In genomic region chrX:130577706-130578105, GRCm38 (mm10) we compare ENCODE assay signal across 21 mouse cellular contexts.
"Had no signal": no experiment of that assay in that cellular context is flagged by ENCODE, and none has a peak within 500 bp of the region (broad histone marks: within the 10 kb centered on the region; RNA-seq: fewer than 3 reads in every experiment).

No protein-coding gene starts in this region.

- H3K4me2 ChIP-seq: limb, embryonic 12.5 days; limb, embryonic 15.5 days; liver, embryonic 11.5 days; lung, embryonic 14.5 days; midbrain, embryonic 13.5 days had no signal

- DNase-seq: kidney, adult 11 months; kidney, adult 9 months; kidney, postnatal 14 days; kidney, postnatal 4 days; left cerebral cortex, postnatal 4 days; liver, postnatal 0 days; lung, embryonic 14.5 days; lung, postnatal 10 days; lung, postnatal 36 days; thymus, adult 2 months; thymus, postnatal 14 days had no signal

- ATAC-seq: liver, postnatal 0 days; midbrain, embryonic 13.5 days; midbrain, embryonic 16.5 days had no signal

- H3K27ac ChIP-seq: limb, embryonic 12.5 days; limb, embryonic 15.5 days; liver, embryonic 14.5 days; midbrain, embryonic 10.5 days; midbrain, embryonic 13.5 days; stomach, postnatal 0 days had no signal

- H3K4me1 ChIP-seq: limb, embryonic 12.5 days; limb, embryonic 15.5 days; megakaryocyte, embryonic 14.5 days; midbrain, embryonic 10.5 days; midbrain, embryonic 13.5 days had no signal

- H3K27me3 ChIP-seq: limb, embryonic 12.5 days; limb, embryonic 15.5 days; megakaryocyte, embryonic 14.5 days; midbrain, embryonic 13.5 days had no signal

- H3K36me3 ChIP-seq: limb, embryonic 12.5 days; limb, embryonic 15.5 days; midbrain, embryonic 10.5 days; midbrain, embryonic 13.5 days had no signal

- H3K9me3 ChIP-seq: limb, embryonic 12.5 days; limb, embryonic 15.5 days; megakaryocyte, embryonic 14.5 days; midbrain, embryonic 10.5 days; midbrain, embryonic 13.5 days had no signal

- H3K4me3 ChIP-seq: limb, embryonic 12.5 days; limb, embryonic 15.5 days; megakaryocyte, embryonic 14.5 days; midbrain, embryonic 10.5 days; midbrain, embryonic 13.5 days; myocyte had no signal

- H3K9ac ChIP-seq: limb, embryonic 12.5 days; limb, embryonic 15.5 days; liver, embryonic 14.5 days; liver, postnatal 0 days; lung, embryonic 14.5 days; midbrain, embryonic 13.5 days had no signal
